Mouse (Mus musculus): ENCODE data around the gene Wdr27. TPM values are rescaled to one million over a fixed set of nuclear protein-coding genes. Genes with fewer than 3 reads are reported as not detected.
A peak's percentile ranks its signal among the peaks of the same experiment; 100 is the strongest.
"Not testable (repeated sequence)": the region's sequence is repeated elsewhere in the genome, so short reads cannot be mapped to it uniquely, and the experiment has no call there.

The Wdr27 gene
- polyA plus RNA-seq, 1 experiment from 2014 or later: 6.3 TPM

- 90% methylated on average over 4 of the region's 4 CpGs for WGBS
Measured at GRCm38 (mm10) chr17:14914401-14914800, 28.6 kb downstream of the Wdr27 start.

GRCm38 (mm10) chr17:14912981-14913380, 30.0 kb downstream of the Wdr27 start:
- H3K4me3 ChIP-seq: no peak overlapping the region

More at GRCm38 (mm10) chr17:14914401-14914800, 28.6 kb downstream of the Wdr27 start:
- H3K27me3 ChIP-seq (ENCODE audit: low read depth, poor library complexity, severe bottlenecking): no peaks in the 10 kb centered on the region
- H3K4me1 ChIP-seq: no peaks in the 10 kb centered on the region
- no peak overlapping the region for H3K27ac ChIP-seq (replicated peaks)
- no peak for DNase-seq (ENCODE audit: low spot score)
- no peaks in the 10 kb centered on the region for H3K9me3 ChIP-seq (replicated peaks)
- no peak overlapping the region for H3K4me3 ChIP-seq
- no peaks in the 10 kb centered on the region for H3K36me3 ChIP-seq

GRCm38 (mm10) chr17:14912420-14912819, 30.5 kb downstream of the Wdr27 start:
- 50% methylated on average over 6 of the region's 6 CpGs for WGBS
- H3K4me3 ChIP-seq: no peak overlapping the region
- H3K27me3 ChIP-seq (ENCODE audit: low read depth, poor library complexity, severe bottlenecking): no peaks in the 10 kb centered on the region
- no peaks in the 10 kb centered on the region for H3K9me3 ChIP-seq (replicated peaks)
- no peak for DNase-seq (ENCODE audit: low spot score)
- H3K4me1 ChIP-seq: no peaks in the 10 kb centered on the region
- no peaks in the 10 kb centered on the region for H3K36me3 ChIP-seq
- H3K27ac ChIP-seq (replicated peaks): no peak overlapping the region

More at GRCm38 (mm10) chr17:14912981-14913380, 30.0 kb downstream of the Wdr27 start:
- DNase-seq (ENCODE audit: low spot score): no peak
- Histone ChIP-seq H3K27ac (replicated peaks) (no peak overlapping the region), H3K27me3 (ENCODE audit: low read depth, poor library complexity, severe bottlenecking) (no peaks in the 10 kb centered on the region), H3K9me3 (replicated peaks) (no peaks in the 10 kb centered on the region), H3K36me3 (no peaks in the 10 kb centered on the region), H3K4me1 (no peaks in the 10 kb centered on the region)
- WGBS: 92% methylated on average over 8 of the region's 8 CpGs

GRCm38 (mm10) chr17:14910771-14911170, 32.2 kb downstream of the Wdr27 start:
- H3K27me3 ChIP-seq (ENCODE audit: low read depth, poor library complexity, severe bottlenecking): no peaks in the 10 kb centered on the region
- no peaks in the 10 kb centered on the region for H3K9me3 ChIP-seq (replicated peaks)
- WGBS: 90% methylated on average over 5 of the region's 5 CpGs
- no peak for DNase-seq (ENCODE audit: low spot score)
- H3K27ac ChIP-seq (replicated peaks): no peak overlapping the region
- H3K4me3 ChIP-seq: no peak overlapping the region
- H3K36me3 ChIP-seq: no peaks in the 10 kb centered on the region
- no peaks in the 10 kb centered on the region for H3K4me1 ChIP-seq

- Histone ChIP-seq H3K27me3 (ENCODE audit: low read depth, poor library complexity, severe bottlenecking) (no peaks in the 10 kb centered on the region), H3K9me3 (replicated peaks) (no peaks in the 10 kb centered on the region), H3K4me3 (no peak overlapping the region), H3K27ac (replicated peaks) (no peak overlapping the region), H3K36me3 (no peaks in the 10 kb centered on the region), H3K4me1 (no peaks in the 10 kb centered on the region)
- 93% methylated on average over 5 of the region's 5 CpGs for WGBS
- no peak for DNase-seq (ENCODE audit: low spot score)
Measured at GRCm38 (mm10) chr17:14909331-14909730, 33.6 kb downstream of the Wdr27 start.

- 0 out of 2 replicates have a peak, but pooled peaks cover 2% of the 10 kb centered on the region for H3K4me1 ChIP-seq
- H3K36me3 ChIP-seq: no peaks in the 10 kb centered on the region
- WGBS: 72% methylated on average over 12 of the region's 12 CpGs
- H3K27ac ChIP-seq (replicated peaks): no peak overlapping the region
- DNase-seq (ENCODE audit: low spot score): no peak
- H3K4me3 ChIP-seq: no peak overlapping the region
- H3K9me3 ChIP-seq (replicated peaks): no peaks in the 10 kb centered on the region
- no peaks in the 10 kb centered on the region for H3K27me3 ChIP-seq (ENCODE audit: low read depth, poor library complexity, severe bottlenecking)
Measured at GRCm38 (mm10) chr17:14907136-14907535, 35.8 kb downstream of the Wdr27 start.

GRCm38 (mm10) chr17:14906611-14907010, 36.3 kb downstream of the Wdr27 start:
- no peak overlapping the region for H3K4me3 ChIP-seq
- no peak for DNase-seq (ENCODE audit: low spot score)

GRCm38 (mm10) chr17:14904637-14905265, 38.2 kb downstream of the Wdr27 start:
- H3K4me3 ChIP-seq: no peak overlapping the region

More at GRCm38 (mm10) chr17:14906611-14907010, 36.3 kb downstream of the Wdr27 start:
- H3K36me3 ChIP-seq: no peaks in the 10 kb centered on the region
- whole genome bisulfite sequencing: 34% methylated on average over 1 of the region's 1 CpGs
- 0 out of 2 replicates have a peak, but pooled peaks cover 2% of the 10 kb centered on the region for H3K4me1 ChIP-seq
- no peaks in the 10 kb centered on the region for H3K27me3 ChIP-seq (ENCODE audit: low read depth, poor library complexity, severe bottlenecking)
- H3K9me3 ChIP-seq (replicated peaks): no peaks in the 10 kb centered on the region
- no peak overlapping the region for H3K27ac ChIP-seq (replicated peaks)

GRCm38 (mm10) chr17:14904206-14904605, 38.8 kb downstream of the Wdr27 start:
- Histone ChIP-seq H3K4me3 (no peak overlapping the region), H3K9me3 (replicated peaks) (no peaks in the 10 kb centered on the region), H3K27me3 (ENCODE audit: low read depth, poor library complexity, severe bottlenecking) (no peaks in the 10 kb centered on the region), H3K27ac (replicated peaks) (no peak overlapping the region), H3K4me1 (0 out of 2 replicates have a peak, but pooled peaks cover 2% of the 10 kb centered on the region), H3K36me3 (no peaks in the 10 kb centered on the region)
- DNase-seq (ENCODE audit: low spot score): no peak
- WGBS: 86% methylated on average over 6 of the region's 6 CpGs

More at GRCm38 (mm10) chr17:14904637-14905265, 38.2 kb downstream of the Wdr27 start:
- Histone ChIP-seq H3K9me3 (replicated peaks) (no peaks in the 10 kb centered on the region), H3K27me3 (ENCODE audit: low read depth, poor library complexity, severe bottlenecking) (no peaks in the 10 kb centered on the region), H3K27ac (replicated peaks) (no peak overlapping the region), H3K36me3 (no peaks in the 10 kb centered on the region), H3K4me1 (0 out of 2 replicates have a peak, but pooled peaks cover 2% of the 10 kb centered on the region)
- 61% methylated on average over 7 of the region's 7 CpGs for WGBS
- peak; percentile 68 for DNase-seq (ENCODE audit: low spot score)

- 86% methylated on average over 3 of the region's 3 CpGs for WGBS
- DNase-seq (ENCODE audit: low spot score): no peak
- Histone ChIP-seq H3K27ac (replicated peaks) (no peak overlapping the region), H3K9me3 (replicated peaks) (no peaks in the 10 kb centered on the region), H3K27me3 (ENCODE audit: low read depth, poor library complexity, severe bottlenecking) (no peaks in the 10 kb centered on the region), H3K36me3 (no peaks in the 10 kb centered on the region), H3K4me3 (no peak overlapping the region), H3K4me1 (0 out of 2 replicates have a peak, but pooled peaks cover 2% of the 10 kb centered on the region)
Measured at GRCm38 (mm10) chr17:14903212-14903611, 39.7 kb downstream of the Wdr27 start.

GRCm38 (mm10) chr17:14898972-14899371, 44.0 kb downstream of the Wdr27 start:
- Histone ChIP-seq H3K4me1 (0 out of 2 replicates have a peak, but pooled peaks cover 2% of the 10 kb centered on the region), H3K9me3 (replicated peaks) (no peaks in the 10 kb centered on the region), H3K4me3 (no peak overlapping the region), H3K27me3 (ENCODE audit: low read depth, poor library complexity, severe bottlenecking) (no peaks in the 10 kb centered on the region), H3K27ac (replicated peaks) (no peak overlapping the region), H3K36me3 (no peaks in the 10 kb centered on the region)
- WGBS: 79% methylated on average over 1 of the region's 1 CpGs
- no peak for DNase-seq (ENCODE audit: low spot score)

- H3K36me3 ChIP-seq; H3K9me3 ChIP-seq (replicated peaks); H3K4me1 ChIP-seq; H3K4me3 ChIP-seq; H3K27me3 ChIP-seq (ENCODE audit: low read depth, poor library complexity, severe bottlenecking); H3K27ac ChIP-seq (replicated peaks); DNase-seq (ENCODE audit: low spot score): not testable (repeated sequence)
Measured at GRCm38 (mm10) chr17:14895058-14895457, 47.9 kb downstream of the Wdr27 start.

- Histone ChIP-seq H3K9me3 (replicated peaks) (no peaks in the 10 kb centered on the region), H3K4me1 (no peaks in the 10 kb centered on the region), H3K27ac (replicated peaks) (no peak overlapping the region), H3K27me3 (ENCODE audit: low read depth, poor library complexity, severe bottlenecking) (no peaks in the 10 kb centered on the region), H3K4me3 (no peak overlapping the region), H3K36me3 (no peaks in the 10 kb centered on the region)
- DNase-seq (ENCODE audit: low spot score): no peak
- 70% methylated on average over 2 of the region's 2 CpGs for WGBS
Measured at GRCm38 (mm10) chr17:14886933-14887332, 56.0 kb downstream of the Wdr27 start.
